Mouse (Mus musculus) forebrain, embryonic 14.5 days (tissue): ENCODE results near the gene Ppm1m. TPM values are rescaled to one million over a fixed set of nuclear protein-coding genes. Genes with fewer than 3 reads are reported as not detected.
A peak's percentile ranks its signal among the peaks of the same experiment; 100 is the strongest.

Experiments
- ATAC-seq: fragments of 200-750 bp; cut with Nextera tagmentation; 2 replicates; pipeline ENCODE4 v1.8.0; 2017; ENCODE audit warnings: mild to moderate bottlenecking, moderate library complexity
- DNase-seq: peaks from one replicate; pipeline ENCODE4 v3.0.0-alpha.2; 2015; ENCODE audit warnings: low spot score
- H3K27ac ChIP-seq: fragments of 300-500 bp; sonication (generic); 2 replicates; pipeline ENCODE4 v1.5.1; 2014; ENCODE audit warnings: low read depth, mild to moderate bottlenecking, control low read depth, low read length, moderate library complexity
- H3K27me3 ChIP-seq: fragments of 300-500 bp; sonication (generic); replicated peaks from 2 replicates; pipeline ENCODE4 v1.6.1; 2014; ENCODE audit warnings: low read length, control low read depth, mixed read lengths; ENCODE audit not compliant: control insufficient read depth, insufficient read depth
- H3K36me3 ChIP-seq: fragments of 300-500 bp; sonication (generic); 2 replicates; pipeline ENCODE4 v1.6.1; 2014; ENCODE audit warnings: low read length, control low read depth; ENCODE audit not compliant: control insufficient read depth, insufficient read depth
- H3K4me1 ChIP-seq: fragments of 300-500 bp; sonication (generic); 2 replicates; pipeline ENCODE4 v1.6.1; 2014; ENCODE audit warnings: antibody characterized with exemption, low read length, control low read depth; ENCODE audit not compliant: control insufficient read depth, insufficient read depth
- H3K4me2 ChIP-seq: fragments of 300-500 bp; sonication (generic); 2 replicates; pipeline ENCODE4 v1.6.1; 2014; ENCODE audit warnings: mild to moderate bottlenecking, control low read depth, low read length
- H3K4me3 ChIP-seq: fragments of 300-500 bp; sonication (generic); 2 replicates; pipeline ENCODE4 v1.5.1; 2014; ENCODE audit warnings: low read depth, low read length, control low read depth
- H3K9ac ChIP-seq: fragments of 300-500 bp; sonication (generic); 2 replicates; pipeline ENCODE4 v1.6.1; 2014; ENCODE audit warnings: mild to moderate bottlenecking, low read length, control low read depth, moderate library complexity
- H3K9me3 ChIP-seq: fragments of 300-500 bp; sonication (generic); replicated peaks from 2 replicates; pipeline ENCODE4 v1.6.1; 2016; ENCODE audit warnings: low read length, control low read depth, mixed read lengths; ENCODE audit not compliant: control insufficient read depth
- WGBS: fragments of 180-500 bp; shearing (Covaris S2); extraction: QIAGEN DNeasy Blood & Tissue Kit; methylation state at CpG from one replicate; pipeline ENCODE4 v1.1.7; 2014; 5-methylcytosine and 5-hydroxymethylcytosine counted together
- polyA plus RNA-seq: library from polyadenylated mRNA; unstranded; fragments of >200 nt; fragmentation: Nextera tagmentation; extraction: Ambion mirVana; gene quantifications from 2 replicates; pipeline ENCODE4 v1.2.1, GENCODE M21; 2014

Gene Ppm1m
- polyA plus RNA-seq, 1 experiment from 2014 or later: 10.7 TPM

- peaks cover 97% of the 10 kb centered on the region for H3K36me3 ChIP-seq
- WGBS: 98% methylated on average over 4 of the region's 4 CpGs
- no peak for ATAC-seq
Measured at GRCm38 (mm10) chr9:106182146-106182545, 17.4 kb downstream of the Ppm1m start.

GRCm38 (mm10) chr9:106179964-106180363 lies 19.6 kb downstream of the Ppm1m start:
- no peak overlapping the region for H3K4me3 ChIP-seq
- no peaks in the 10 kb centered on the region for H3K9me3 ChIP-seq
- H3K36me3 ChIP-seq: peaks cover 85% of the 10 kb centered on the region
- no peaks in the 10 kb centered on the region for H3K27me3 ChIP-seq
- no peak overlapping the region for H3K27ac ChIP-seq
- no peak for DNase-seq
- H3K4me2 ChIP-seq: no peak overlapping the region
- H3K9ac ChIP-seq: no peak overlapping the region
- 97% methylated on average over 3 of the region's 3 CpGs for WGBS
- no peak for ATAC-seq
- no peaks in the 10 kb centered on the region for H3K4me1 ChIP-seq

More at GRCm38 (mm10) chr9:106182146-106182545, 17.4 kb downstream of the Ppm1m start:
- Histone ChIP-seq H3K4me2 (no peak overlapping the region), H3K27me3 (no peaks in the 10 kb centered on the region), H3K9ac (no peak overlapping the region), H3K4me3 (no peak overlapping the region), H3K4me1 (no peaks in the 10 kb centered on the region), H3K9me3 (no peaks in the 10 kb centered on the region), H3K27ac (no peak overlapping the region)
- DNase-seq: no peak

DNA sequence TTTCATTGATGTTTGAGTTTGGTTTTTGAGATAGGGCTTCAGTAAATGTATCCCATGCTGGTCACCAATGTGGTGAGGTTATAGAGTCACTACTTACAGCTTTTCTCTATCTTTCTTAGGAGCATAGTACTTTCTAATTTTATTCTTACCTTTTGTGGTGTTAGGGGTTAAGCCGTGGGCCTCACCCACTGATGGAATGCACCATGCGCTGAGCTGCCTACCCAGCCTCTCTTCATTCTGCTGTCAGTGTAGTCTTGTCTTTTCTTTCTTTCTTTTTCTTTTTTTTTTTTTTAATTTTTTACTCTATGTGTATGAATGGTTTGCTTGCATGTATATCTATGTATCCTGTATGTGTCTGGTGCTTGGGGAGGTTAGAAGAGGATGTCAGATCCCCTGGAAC lies 20.1 kb downstream of the Ppm1m start:
- Histone ChIP-seq H3K4me3 (no peak overlapping the region), H3K4me2 (no peak overlapping the region), H3K27ac (no peak overlapping the region), H3K27me3 (no peaks in the 10 kb centered on the region), H3K4me1 (peaks cover 4% of the 10 kb centered on the region; the same call in 1 of the 2 replicates), H3K9ac (no peak overlapping the region), H3K36me3 (peaks cover 80% of the 10 kb centered on the region), H3K9me3 (no peaks in the 10 kb centered on the region)
- WGBS: 92% methylated on average over 2 of the region's 2 CpGs
- DNase-seq (no peak), ATAC-seq (no peak)

- Histone ChIP-seq H3K36me3 (peaks cover 63% of the 10 kb centered on the region), H3K4me3 (no peak overlapping the region), H3K27me3 (no peaks in the 10 kb centered on the region), H3K27ac (no peak overlapping the region), H3K4me2 (no peak overlapping the region), H3K4me1 (peaks cover 18% of the 10 kb centered on the region), H3K9ac (no peak overlapping the region), H3K9me3 (no peaks in the 10 kb centered on the region)
- ATAC-seq: no peak
- WGBS: 90% methylated on average over 6 of the region's 6 CpGs
- DNase-seq: no peak
Measured at GRCm38 (mm10) chr9:106177799-106178198, 21.7 kb downstream of the Ppm1m start.

- 87% methylated on average over 5 of the region's 5 CpGs for WGBS
- Histone ChIP-seq H3K4me2 (no peak overlapping the region), H3K27me3 (no peaks in the 10 kb centered on the region), H3K36me3 (peaks cover 53% of the 10 kb centered on the region), H3K4me3 (no peak overlapping the region), H3K4me1 (peaks cover 21% of the 10 kb centered on the region), H3K9me3 (no peaks in the 10 kb centered on the region), H3K9ac (no peak overlapping the region), H3K27ac (no peak overlapping the region)
- ATAC-seq (no peak), DNase-seq (no peak)
Measured at GRCm38 (mm10) chr9:106176769-106177168, 22.8 kb downstream of the Ppm1m start.

DNA sequence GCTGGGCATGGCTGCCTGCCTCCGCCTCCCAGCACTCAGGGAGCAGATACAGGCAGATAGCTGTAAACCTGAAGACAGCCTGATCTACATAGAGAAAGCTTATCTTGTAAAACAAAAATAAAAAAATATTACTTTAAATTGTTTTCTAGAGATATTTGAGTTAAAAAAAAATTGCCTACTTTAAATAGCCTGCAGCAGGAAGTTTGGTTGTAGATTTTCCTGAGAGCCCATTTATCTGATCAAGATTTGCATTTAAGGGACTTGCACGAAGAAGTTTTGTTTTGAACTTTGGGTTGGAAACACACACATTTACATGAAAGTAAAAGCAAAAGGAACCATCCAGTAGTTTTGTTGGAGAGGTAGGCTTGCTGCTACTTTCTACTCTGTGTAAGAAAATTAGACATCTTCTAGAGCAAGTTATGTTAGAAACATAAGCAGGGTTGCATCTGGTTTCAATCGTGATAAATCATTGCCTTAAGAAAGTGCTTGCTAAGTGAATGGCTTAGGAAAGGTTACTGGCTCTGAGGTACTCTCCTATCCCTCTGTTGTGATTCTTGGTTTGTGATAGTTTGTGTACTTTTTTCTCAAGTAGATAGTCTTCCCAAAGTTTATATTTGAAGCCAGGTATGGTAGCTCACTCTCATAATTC lies 23.9 kb downstream of the Ppm1m start:
- ATAC-seq (no peak), DNase-seq (no peak)
- no peak overlapping the region for H3K4me3 ChIP-seq
- H3K9me3 ChIP-seq: no peaks in the 10 kb centered on the region
- no peak overlapping the region for H3K9ac ChIP-seq
- H3K27me3 ChIP-seq: no peaks in the 10 kb centered on the region
- 91% methylated on average over 3 of the region's 3 CpGs for WGBS
- H3K4me2 ChIP-seq: no peak overlapping the region
- peaks cover 42% of the 10 kb centered on the region for H3K36me3 ChIP-seq
- peaks cover 21% of the 10 kb centered on the region for H3K4me1 ChIP-seq
- H3K27ac ChIP-seq: no peak overlapping the region

- H3K9ac ChIP-seq: 0 out of 2 replicates have a peak overlapping the region, but pooled peaks have one; percentile 35
- H3K27ac ChIP-seq: no peak overlapping the region
- H3K4me1 ChIP-seq: peaks cover 27% of the 10 kb centered on the region
- ATAC-seq (no peak), DNase-seq (no peak)
- H3K9me3 ChIP-seq: no peaks in the 10 kb centered on the region
- peak overlapping the region; percentile 87 for H3K4me2 ChIP-seq
- peak overlapping the region; percentile 94 for H3K4me3 ChIP-seq
- no peaks in the 10 kb centered on the region for H3K27me3 ChIP-seq
- 54% methylated on average over 2 of the region's 2 CpGs for WGBS
- H3K36me3 ChIP-seq: peaks cover 20% of the 10 kb centered on the region
Measured at GRCm38 (mm10) chr9:106173363-106173762, 26.2 kb downstream of the Ppm1m start.

DNA sequence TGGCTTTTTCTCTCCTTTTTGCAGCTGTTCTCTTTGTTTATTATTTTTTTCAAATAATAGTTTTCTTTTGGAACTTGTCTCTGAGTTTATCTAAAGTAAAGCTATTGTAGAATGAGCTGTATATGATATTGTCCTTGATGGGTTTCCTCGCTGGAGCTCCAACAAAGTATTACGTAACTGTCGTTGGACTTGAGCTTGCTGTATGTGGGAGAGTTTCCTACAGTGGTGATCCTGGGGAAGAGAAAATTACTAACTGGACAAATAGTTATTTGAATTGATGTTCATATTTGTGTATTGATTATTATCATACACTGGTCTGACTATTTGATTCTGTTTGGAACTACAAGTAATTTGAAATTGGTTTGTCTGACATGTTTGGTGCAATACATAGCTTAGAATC lies 27.0 kb downstream of the Ppm1m start:
- 22% methylated on average over 3 of the region's 3 CpGs for WGBS
- ATAC-seq (no peak), DNase-seq (no peak)
- H3K4me2 ChIP-seq: peak overlapping the region; percentile 87
- peak overlapping the region; percentile 93 for H3K9ac ChIP-seq
- no peaks in the 10 kb centered on the region for H3K9me3 ChIP-seq
- no peak overlapping the region for H3K27ac ChIP-seq
- H3K4me1 ChIP-seq: peaks cover 27% of the 10 kb centered on the region
- H3K4me3 ChIP-seq: peak overlapping the region; percentile 94
- peaks cover 12% of the 10 kb centered on the region for H3K36me3 ChIP-seq
- no peaks in the 10 kb centered on the region for H3K27me3 ChIP-seq

DNA sequence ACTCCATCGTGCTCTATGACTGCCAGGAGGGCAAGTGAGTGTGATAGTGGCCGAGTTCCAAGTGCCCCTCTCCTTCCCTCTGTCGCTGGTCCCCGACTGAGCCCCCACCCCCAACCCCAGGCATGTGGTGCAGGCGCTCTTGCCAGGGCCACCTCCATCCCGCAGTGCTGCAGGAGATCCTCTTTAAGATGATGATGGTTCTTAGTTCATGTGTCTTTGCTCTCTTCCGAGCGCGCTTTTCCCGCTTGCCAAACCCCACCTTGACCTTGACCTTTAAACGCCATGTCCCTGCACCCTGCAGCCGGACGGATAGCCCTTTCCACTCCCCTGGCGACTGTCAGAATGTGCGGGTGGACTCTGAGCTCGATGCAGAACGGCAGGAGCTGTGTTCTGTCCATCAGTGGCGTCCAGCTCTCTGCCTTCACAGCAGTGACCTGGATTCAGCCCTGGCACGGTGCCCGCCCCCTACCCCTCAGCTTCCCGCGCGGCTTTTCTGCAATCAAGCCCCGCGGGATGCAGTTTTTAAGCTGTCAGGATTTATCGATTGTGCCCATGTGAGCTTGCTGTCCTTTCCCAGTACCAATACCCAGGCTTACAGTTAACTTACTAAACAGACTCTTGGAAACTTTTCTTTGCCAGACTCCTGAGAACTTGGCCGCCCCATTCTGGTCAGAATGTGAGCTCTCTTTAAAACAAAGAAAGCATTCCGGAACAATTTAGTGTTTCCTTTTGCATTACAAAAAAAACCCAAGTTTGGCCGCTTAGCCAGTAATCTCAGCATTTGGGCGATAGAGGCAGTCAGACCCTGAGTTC lies 28.0 kb downstream of the Ppm1m start:
- Histone ChIP-seq H3K9ac (peak overlapping the region; percentile 93), H3K36me3 (peaks cover 4% of the 10 kb centered on the region; the same call in 1 of the 2 replicates), H3K9me3 (no peaks in the 10 kb centered on the region), H3K27ac (peak overlapping the region; percentile 97), H3K27me3 (no peaks in the 10 kb centered on the region), H3K4me1 (peaks cover 27% of the 10 kb centered on the region), H3K4me3 (peak overlapping the region; percentile 94), H3K4me2 (peak overlapping the region; percentile 87)
- WGBS: 1% methylated on average over 30 of the region's 30 CpGs
- ATAC-seq: peak; percentile 67
- DNase-seq: peak; percentile 62
